Mouse (Mus musculus) neutrophil, adult 5-6 weeks (primary cell): Measurements from ENCODE around the gene Tox3. TPM values are rescaled to one million over a fixed set of nuclear protein-coding genes. Genes with fewer than 3 reads are reported as not detected.

ENCODE experiments used
- ATAC-seq: fragments of 151-379, 151-347 bp; 2 replicates; pipeline ENCODE4 v1.8.0; 2017; ENCODE audit warnings: mild to moderate bottlenecking, moderate TSS enrichment; ENCODE audit not compliant: insufficient number of reproducible peaks, poor library complexity, low FRiP score, severe bottlenecking; ENCODE audit errors: extremely low read depth
- total RNA-seq: library from RNA; stranded (forward); fragments of 200-1000 nt; gene quantifications from 2 replicates; pipeline ENCODE4 v1.2.3, GENCODE M21; 2017

Gene Tox3
- total RNA-seq: 0.47 TPM in 1 of 2 replicates, not detected in the other

- ATAC-seq: no peak
Measured at GRCm38 (mm10) chr8:90348178-90348925, at the start of gene Tox3. Gene Tox3 (minus strand): TSS chr8:90348343.

- no peak for ATAC-seq
Measured at GRCm38 (mm10) chr8:90392643-90393042, 44.5 kb upstream of the Tox3 start.

- no peak for ATAC-seq
Measured at GRCm38 (mm10) chr8:90391483-90392074, 43.4 kb upstream of the Tox3 start.

- ATAC-seq: no peak
Measured at GRCm38 (mm10) chr8:90390827-90391226, 42.7 kb upstream of the Tox3 start.

GRCm38 (mm10) chr8:90379064-90379463, 30.9 kb upstream of the Tox3 start:
- no peak for ATAC-seq

- no peak for ATAC-seq
Measured at GRCm38 (mm10) chr8:90378036-90378435, 29.9 kb upstream of the Tox3 start.

- no peak for ATAC-seq
Measured at GRCm38 (mm10) chr8:90371611-90372222, 23.6 kb upstream of the Tox3 start.

- no peak for ATAC-seq
Measured at GRCm38 (mm10) chr8:90369876-90370275, 21.7 kb upstream of the Tox3 start.

GRCm38 (mm10) chr8:90356729-90357128, 8.6 kb upstream of the Tox3 start:
- no peak for ATAC-seq

- ATAC-seq: no peak
Measured at GRCm38 (mm10) chr8:90354782-90355181, 6.6 kb upstream of the Tox3 start.

GRCm38 (mm10) chr8:90353960-90354540, 5.9 kb upstream of the Tox3 start:
- ATAC-seq: no peak

GRCm38 (mm10) chr8:90353499-90353898, 5.4 kb upstream of the Tox3 start:
- no peak for ATAC-seq

GRCm38 (mm10) chr8:90352991-90353390, 4.8 kb upstream of the Tox3 start:
- no peak for ATAC-seq

GRCm38 (mm10) chr8:90349709-90350562, 1.8 kb upstream of the Tox3 start:
- no peak for ATAC-seq

- ATAC-seq: no peak
Measured at GRCm38 (mm10) chr8:90348926-90349683, 962 bp upstream of the Tox3 start.

- no peak for ATAC-seq
Measured at GRCm38 (mm10) chr8:90347581-90348177, 464 bp downstream of the Tox3 start.

GRCm38 (mm10) chr8:90346880-90347535, 1.1 kb downstream of the Tox3 start:
- no peak for ATAC-seq
